8 mouse cellular contexts compared by ENCODE assay signal in genomic region chr2:128211022-128211880, GRCm38 (mm10).
DNase-seq lines count a peak whose midpoint lies in the region; ATAC-seq and TF ChIP-seq lines count a peak whose summit lies in the region.

No protein-coding gene starts in this region.

- WGBS in embryonic facial prominence, embryonic 14.5 days: 18% methylated on average over 19 of the region's 19 CpGs
- WGBS in kidney, embryonic 16.5 days: 21% methylated on average over 19 of the region's 19 CpGs
- WGBS in midbrain, embryonic 10.5 days: 10% methylated on average over 19 of the region's 19 CpGs
- 71% methylated on average over 19 of the region's 19 CpGs for WGBS in cerebellum, adult 2 months

- intact Hi-C loops in left cerebral cortex, postnatal 14 days (cut with DNase I): no loop called here

- H3K4me2 ChIP-seq in embryonic facial prominence, embryonic 14.5 days (ENCODE audit: low read depth, low read length): peak overlapping the region; percentile 36
- H3K4me2 ChIP-seq in kidney, embryonic 16.5 days (replicated peaks; ENCODE audit: low read depth, low read length): peak overlapping the region; percentile 15

- ATAC-seq in embryonic facial prominence, embryonic 14.5 days (ENCODE audit: low read depth): peak; percentile 30; the same call in 1 of the 2 replicates
- ATAC-seq in kidney, embryonic 16.5 days (ENCODE audit: low FRiP score, low TSS enrichment): peak; percentile 74

- H3K9me3 ChIP-seq in embryonic facial prominence, embryonic 14.5 days (ENCODE audit: control insufficient read depth, low read length): no peaks in the 10 kb centered on the region
- no peaks in the 10 kb centered on the region for H3K9me3 ChIP-seq in kidney, embryonic 16.5 days (ENCODE audit: low read length)
- H3K9me3 ChIP-seq in midbrain, embryonic 10.5 days (replicated peaks): no peaks in the 10 kb centered on the region

- peaks cover 21% of the 10 kb centered on the region for H3K4me1 ChIP-seq in embryonic facial prominence, embryonic 14.5 days (ENCODE audit: control insufficient read depth, insufficient read depth, low read length)
- H3K4me1 ChIP-seq in kidney, embryonic 16.5 days (ENCODE audit: insufficient read depth, low read length): peaks cover 15% of the 10 kb centered on the region
- peaks cover 16% of the 10 kb centered on the region for H3K4me1 ChIP-seq in midbrain, embryonic 10.5 days
- H3K4me1 ChIP-seq in cerebellum, adult 2 months (ENCODE audit: control insufficient read depth, insufficient read depth, low read length): peaks cover 11% of the 10 kb centered on the region

- peak; percentile 37 for DNase-seq in embryo, embryonic 10 days (ENCODE audit: low spot score)
- no peak for DNase-seq in embryo, embryonic 10.5 days (ENCODE audit: low spot score)
- peak; percentile 16 for DNase-seq in embryonic facial prominence, embryonic 14.5 days (ENCODE audit: low spot score)
- peak; percentile 15 for DNase-seq in midbrain, embryonic 10.5 days (ENCODE audit: low spot score)
- DNase-seq in left cerebral cortex, postnatal 14 days (ENCODE audit: low spot score in 2 of 2): no peak
- no peak for DNase-seq in layer of hippocampus, adult 9-11 months
- DNase-seq in cerebellum, adult 2 months: no peak

- no peak for TF ChIP-seq POLR2A in cerebellum, adult 2 months (IDR thresholded peaks at IDR 0.05; ENCODE audit: borderline replicate concordance, insufficient read depth, low read length)

- H3K27ac ChIP-seq in embryonic facial prominence, embryonic 14.5 days (replicated peaks; ENCODE audit: low read depth, low read length): no peak overlapping the region
- peak overlapping the region; percentile 44 for H3K27ac ChIP-seq in kidney, embryonic 16.5 days (ENCODE audit: low read length)
- H3K27ac ChIP-seq in midbrain, embryonic 10.5 days (replicated peaks): peak overlapping the region; percentile 65
- H3K27ac ChIP-seq in cerebellum, adult 2 months (ENCODE audit: insufficient read depth, low read length): no peak overlapping the region

- no peak for TF ChIP-seq CTCF in cerebellum, adult 2 months (IDR thresholded peaks at IDR 0.05; ENCODE audit: borderline replicate concordance, insufficient read depth, low read depth, low read length)

- no peaks in the 10 kb centered on the region for H3K27me3 ChIP-seq in embryonic facial prominence, embryonic 14.5 days (replicated peaks; ENCODE audit: control insufficient read depth, insufficient read depth, low read length)
- H3K27me3 ChIP-seq in kidney, embryonic 16.5 days (ENCODE audit: insufficient read depth, low read length): no peaks in the 10 kb centered on the region
- H3K27me3 ChIP-seq in midbrain, embryonic 10.5 days (ENCODE audit: low read depth, poor library complexity, severe bottlenecking): 0 out of 2 replicates have a peak, but pooled peaks cover 3% of the 10 kb centered on the region
- no peaks in the 10 kb centered on the region for H3K27me3 ChIP-seq in cerebellum, adult 2 months (ENCODE audit: control insufficient read depth, insufficient read depth, low read length)

- no peak overlapping the region for H3K4me3 ChIP-seq in embryonic facial prominence, embryonic 14.5 days (ENCODE audit: low read depth, low read length)
- no peak overlapping the region for H3K4me3 ChIP-seq in kidney, embryonic 16.5 days (ENCODE audit: low read length)
- H3K4me3 ChIP-seq in midbrain, embryonic 10.5 days: peak overlapping the region; percentile 33
- H3K4me3 ChIP-seq in cerebellum, adult 2 months (replicated peaks; ENCODE audit: insufficient read depth, low read depth, low read length): no peak overlapping the region

- peak overlapping the region; percentile 41; the same call in 1 of the 2 replicates for H3K9ac ChIP-seq in embryonic facial prominence, embryonic 14.5 days (ENCODE audit: low read depth, low read length)
- no peak overlapping the region for H3K9ac ChIP-seq in kidney, embryonic 16.5 days (replicated peaks; ENCODE audit: low read length)

- no peaks in the 10 kb centered on the region for H3K36me3 ChIP-seq in embryonic facial prominence, embryonic 14.5 days (ENCODE audit: control insufficient read depth, insufficient read depth, low read length)
- H3K36me3 ChIP-seq in kidney, embryonic 16.5 days (ENCODE audit: insufficient read depth, low read length): no peaks in the 10 kb centered on the region
- H3K36me3 ChIP-seq in midbrain, embryonic 10.5 days: no peaks in the 10 kb centered on the region

Comparison
In these comparisons a context has a peak if more than half of its experiments do, and no peak if none do; other contexts are left out.
1. DNase-seq: peak in embryo, embryonic 10 days (single experiment), embryonic facial prominence, embryonic 14.5 days (single experiment) and midbrain, embryonic 10.5 days (single experiment); none in embryo, embryonic 10.5 days (single experiment), left cerebral cortex, postnatal 14 days (0 of 2), layer of hippocampus, adult 9-11 months (single experiment) and cerebellum, adult 2 months (0 of 2).
2. H3K27ac ChIP-seq: peak in kidney, embryonic 16.5 days (single experiment) and midbrain, embryonic 10.5 days (single experiment); none in embryonic facial prominence, embryonic 14.5 days (single experiment) and cerebellum, adult 2 months (single experiment).